Mouse (Mus musculus): ENCODE measurements at regions not wholly inside any gene's neighbourhood (a gene's known extent, or its start where the extent isn't known, plus 50 kb on each side); places are given as distances from the start of the nearest gene placed in this dataset.

- no peak for DNase-seq
Measured at GRCm38 (mm10) chr14:99733474-99734199, 435.1 kb downstream of the Klf5 start.

- DNase-seq = no peak
Measured at GRCm38 (mm10) chr14:99734200-99734567, 435.7 kb downstream of the Klf5 start.

GRCm38 (mm10) chr14:99743625-99744297, 445.3 kb downstream of the Klf5 start:
- DNase-seq = no peak

GRCm38 (mm10) chr14:99745209-99745608, 446.7 kb downstream of the Klf5 start:
- DNase-seq = no peak

GRCm38 (mm10) chr14:99748166-99748565, 449.7 kb downstream of the Klf5 start:
- DNase-seq = no peak

GRCm38 (mm10) chr14:99749308-99750305, 451.1 kb downstream of the Klf5 start:
- no peak for DNase-seq

GRCm38 (mm10) chr14:99758045-99758444, 459.6 kb downstream of the Klf5 start:
- DNase-seq = no peak

GRCm38 (mm10) chr14:99763336-99763735, 464.8 kb downstream of the Klf5 start:
- no peak for DNase-seq

GRCm38 (mm10) chr14:99771009-99771408, 472.5 kb downstream of the Klf5 start:
- no peak for DNase-seq

GRCm38 (mm10) chr14:99772774-99773423, 474.4 kb downstream of the Klf5 start:
- DNase-seq = no peak

GRCm38 (mm10) chr14:99778477-99778876, 480.0 kb downstream of the Klf5 start:
- no peak for DNase-seq

- no peak for DNase-seq
Measured at GRCm38 (mm10) chr14:99778957-99779356, 480.5 kb downstream of the Klf5 start.

- DNase-seq = no peak
Measured at GRCm38 (mm10) chr14:99783646-99784045, 485.2 kb downstream of the Klf5 start.

GRCm38 (mm10) chr14:99785106-99785505, 486.6 kb downstream of the Klf5 start:
- no peak for DNase-seq

- DNase-seq = no peak
Measured at GRCm38 (mm10) chr14:99786367-99786766, 487.9 kb downstream of the Klf5 start.

- no peak for DNase-seq
Measured at GRCm38 (mm10) chr14:99788185-99788584, 489.7 kb downstream of the Klf5 start.

- DNase-seq = no peak
Measured at GRCm38 (mm10) chr14:99796293-99796692, 488.2 kb downstream of the Klf12 start.

- no peak for DNase-seq
Measured at GRCm38 (mm10) chr14:99806052-99806451, 478.4 kb downstream of the Klf12 start.

- DNase-seq = no peak
Measured at GRCm38 (mm10) chr14:99806599-99806998, 477.9 kb downstream of the Klf12 start.

- no peak for DNase-seq
Measured at GRCm38 (mm10) chr14:99812741-99813485, 471.6 kb downstream of the Klf12 start.

Data from kidney, postnatal 25 days (tissue).